Mouse (Mus musculus) c-Kit-negative CD71-positive TER-119-positive erythroid progenitor cells, embryonic 14.5 days (primary cell): ENCODE results near the gene Fetub.

Experiments
- DNase-seq: peaks from one replicate; pipeline ENCODE4 v3.0.0-alpha.2; 2013; ENCODE audit warnings: low read depth, low spot score

Gene Fetub

DNA sequence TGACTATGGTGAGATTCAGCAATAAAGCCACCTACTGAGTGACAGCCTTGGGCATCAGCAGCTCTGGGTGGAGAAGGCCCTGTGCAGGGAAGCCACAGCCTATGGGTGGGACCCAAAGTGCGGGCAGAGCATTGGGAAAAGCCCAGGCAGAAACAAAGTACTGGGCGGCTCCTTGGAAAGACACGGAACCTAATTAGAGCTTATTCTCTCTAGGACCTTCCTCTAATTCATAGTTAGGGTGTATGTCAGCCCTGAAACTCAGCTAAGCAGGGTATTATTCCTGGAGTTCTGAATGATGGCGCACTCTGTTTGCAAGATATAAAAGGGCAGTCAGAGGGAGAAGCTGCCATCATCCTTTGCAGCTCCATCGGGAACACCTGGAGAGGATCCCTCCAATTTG lies at the start of gene Fetub:
TSS of gene Fetub (plus strand) at position 301 of the 400 bp plus-strand sequence.
- no peak for DNase-seq

DNA sequence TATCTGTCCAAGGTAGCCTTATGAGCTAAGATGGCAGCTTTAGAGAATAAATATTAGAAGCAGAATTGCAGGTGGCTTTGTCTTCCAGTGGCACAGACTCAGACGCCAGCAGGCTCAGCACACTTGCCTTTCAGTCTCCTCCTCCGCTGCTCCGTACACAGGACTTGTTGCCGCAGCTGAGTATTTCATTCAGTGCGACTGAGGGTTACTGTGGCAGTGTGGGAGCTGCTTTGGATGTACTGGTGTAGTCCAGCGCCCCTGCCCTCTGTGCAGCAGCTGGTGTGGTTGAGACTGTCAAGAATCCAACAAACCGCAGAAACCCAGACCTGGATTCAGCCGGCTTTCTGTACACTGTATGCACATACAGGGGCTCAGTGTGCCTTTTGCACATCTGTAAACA lies 45.7 kb upstream of the Fetub start:
- DNase-seq = no peak

DNA sequence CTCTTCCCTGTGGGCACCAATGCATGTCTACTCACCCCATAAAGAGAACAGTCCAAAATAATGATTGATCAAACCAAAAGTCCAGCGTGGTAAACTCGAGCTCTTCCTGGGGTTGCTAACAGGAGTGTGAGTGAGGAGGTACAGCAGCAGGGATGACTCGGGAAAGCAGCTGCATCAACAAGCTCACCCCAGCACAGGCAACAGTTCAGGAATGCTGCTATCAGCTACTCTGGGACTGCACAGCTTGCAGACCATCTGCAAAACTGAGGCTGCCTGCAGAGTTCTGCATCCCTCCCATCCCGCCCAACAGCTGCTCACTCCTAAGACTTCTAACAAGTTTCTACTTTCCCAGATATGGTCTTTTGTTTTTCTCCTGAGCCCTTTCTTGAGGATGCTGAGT lies 44.8 kb upstream of the Fetub start:
- DNase-seq = no peak

GRCm38 (mm10) chr16:22876218-22877043 lies 41.7 kb upstream of the Fetub start:
- no peak for DNase-seq

DNA sequence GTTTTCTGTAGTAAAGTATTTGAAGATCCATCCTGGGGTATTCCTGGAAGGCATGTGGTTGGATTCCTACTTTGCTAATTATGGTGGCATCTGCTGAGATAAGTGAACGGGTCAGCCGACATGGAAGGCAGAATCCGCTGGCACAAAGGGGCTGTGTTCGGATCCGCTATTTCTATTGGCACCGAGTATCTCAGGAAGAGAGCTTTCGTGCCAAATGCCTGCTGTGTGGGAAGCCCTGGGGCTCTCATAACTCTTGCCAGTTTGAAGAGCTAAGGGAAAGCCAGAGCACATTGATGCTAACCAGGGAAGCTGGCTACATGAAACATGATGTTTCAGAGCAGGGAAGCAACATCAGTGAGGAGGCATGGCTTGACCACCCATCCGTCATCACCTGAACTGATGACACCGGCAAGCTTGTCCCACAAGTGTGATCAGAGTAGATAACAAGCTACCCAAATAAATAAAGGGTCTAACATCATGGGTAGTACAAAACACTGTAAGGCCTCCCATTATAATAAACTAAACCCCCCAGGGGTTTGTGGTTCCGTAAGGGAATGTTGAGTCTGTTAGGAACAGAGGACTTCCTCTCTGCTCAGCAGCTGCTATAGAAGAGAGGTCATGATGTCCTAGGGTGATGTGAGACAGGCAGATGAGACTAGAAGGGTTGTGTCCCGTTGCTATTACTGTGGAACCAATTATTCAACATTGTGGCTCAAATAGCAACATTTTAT lies 40.3 kb upstream of the Fetub start:
- DNase-seq = no peak

- no peak for DNase-seq
These were observed 39.4 kb upstream of the Fetub start for GRCm38 (mm10) chr16:22878716-22879115.

GRCm38 (mm10) chr16:22879945-22880595 lies 38.1 kb upstream of the Fetub start:
- DNase-seq = no peak

DNA sequence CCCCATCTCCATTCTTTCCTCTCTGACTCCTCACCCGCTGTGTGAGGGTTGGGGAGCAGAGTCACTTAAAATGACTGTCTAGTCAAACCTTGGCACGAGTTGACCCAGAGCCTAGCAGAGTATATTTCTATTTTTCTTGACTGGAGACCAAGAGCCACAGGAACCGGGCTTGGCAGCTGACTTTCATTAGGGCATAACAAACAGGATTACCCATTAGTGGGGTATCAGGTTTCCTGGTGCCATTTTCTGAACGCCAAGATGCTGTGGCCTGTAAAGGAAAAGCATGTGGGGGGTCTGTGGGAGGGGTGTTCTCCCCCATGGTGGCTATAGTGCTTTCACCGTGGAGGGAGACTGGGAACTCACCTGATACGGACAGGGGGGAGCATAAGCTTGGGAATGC lies 37.2 kb upstream of the Fetub start:
- no peak for DNase-seq

DNA sequence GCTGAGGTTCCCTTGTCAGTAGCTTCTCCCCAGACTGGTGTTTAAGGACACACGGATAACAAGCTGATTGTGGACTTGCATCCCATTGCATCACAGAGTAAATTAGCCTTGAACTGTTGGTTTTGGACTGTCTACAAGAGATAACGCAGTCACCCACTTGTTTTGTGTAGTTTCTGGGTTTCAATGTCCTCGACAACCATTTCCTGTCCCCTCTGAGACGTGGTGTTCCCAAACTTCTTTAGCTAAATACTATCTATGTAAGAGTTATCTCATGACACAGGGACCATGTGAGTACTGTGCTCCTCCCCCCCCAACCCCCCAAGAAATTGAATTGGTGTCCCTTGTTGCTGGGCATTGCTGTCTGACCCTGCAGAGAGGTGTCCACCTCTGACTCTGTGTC lies 36.6 kb upstream of the Fetub start:
- no peak for DNase-seq

GRCm38 (mm10) chr16:22883441-22883840 lies 34.7 kb upstream of the Fetub start:
- DNase-seq = no peak

- no peak for DNase-seq
These were observed 32.8 kb upstream of the Fetub start for GRCm38 (mm10) chr16:22885356-22885755.

- DNase-seq = no peak
These were observed 31.4 kb upstream of the Fetub start for GRCm38 (mm10) chr16:22886726-22887125.

DNA sequence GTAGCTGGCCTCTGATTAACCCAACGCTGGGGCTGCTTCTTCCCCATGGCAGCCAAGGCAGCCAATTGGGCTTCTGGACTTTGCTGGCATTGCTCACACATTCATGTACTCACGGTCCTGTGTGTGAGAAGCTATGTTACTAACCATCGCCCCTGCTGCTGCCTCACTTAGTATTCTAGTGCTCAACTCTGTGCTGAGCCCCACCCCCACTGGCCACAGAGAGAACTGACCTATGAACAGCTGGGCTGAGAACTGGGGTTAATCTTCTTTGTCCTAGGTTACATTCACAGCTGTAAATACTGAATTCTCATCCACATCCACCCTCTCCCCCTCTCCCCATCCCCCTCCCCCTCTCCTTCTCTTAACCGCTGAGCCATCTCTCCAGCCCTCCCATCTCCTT lies 29.3 kb upstream of the Fetub start:
- no peak for DNase-seq

GRCm38 (mm10) chr16:22889716-22890115 lies 28.4 kb upstream of the Fetub start:
- DNase-seq = no peak

- DNase-seq = no peak
These were observed 27.2 kb upstream of the Fetub start, which contains the start of gene Ahsg for GRCm38 (mm10) chr16:22890683-22891510. Ahsg (plus strand) TSS chr16:22891277.

GRCm38 (mm10) chr16:22891733-22892154 lies 26.4 kb upstream of the Fetub start:
- DNase-seq = no peak

- DNase-seq = no peak
These were observed 24.0 kb upstream of the Fetub start for GRCm38 (mm10) chr16:22894095-22894494.

GRCm38 (mm10) chr16:22896618-22897017 lies 21.5 kb upstream of the Fetub start:
- DNase-seq = no peak

- DNase-seq = no peak
These were observed 18.8 kb upstream of the Fetub start for GRCm38 (mm10) chr16:22899346-22899745.

- no peak for DNase-seq
These were observed 18.1 kb upstream of the Fetub start for GRCm38 (mm10) chr16:22899866-22900570.

GRCm38 (mm10) chr16:22901326-22901725 lies 16.8 kb upstream of the Fetub start:
- DNase-seq = no peak
